Comparison of ENCODE assay signal across 30 mouse cellular contexts in the genomic region with DNA sequence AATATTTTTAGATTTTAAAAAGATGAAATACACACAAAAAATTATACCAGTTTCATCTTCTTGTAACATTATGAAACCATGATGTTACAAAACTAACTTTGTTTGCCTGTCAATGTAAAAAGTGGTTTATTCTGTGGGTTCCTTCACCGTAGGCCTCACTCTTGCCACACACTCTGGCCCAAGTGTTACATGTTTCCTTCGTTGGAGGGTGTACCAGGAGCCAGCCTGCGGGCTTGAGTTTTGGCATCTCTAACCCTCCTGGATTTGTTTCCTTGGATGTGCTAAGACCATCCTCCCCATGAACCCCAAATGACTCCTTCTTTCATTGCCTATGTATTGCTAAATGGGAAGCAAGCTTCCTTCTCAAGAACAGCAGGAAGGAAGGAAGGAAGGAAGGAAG.
DNase-seq lines count a peak whose midpoint lies in the region; ATAC-seq and TF ChIP-seq lines count a peak whose summit lies in the region.
"Had no signal": no experiment of that assay in that cellular context is flagged by ENCODE, and none has a peak within 500 bp of the region (broad histone marks: within the 10 kb centered on the region; RNA-seq: fewer than 3 reads in every experiment).

No protein-coding gene starts in this region.

- H3K4me2 ChIP-seq in lung, postnatal 0 days (replicated peaks; ENCODE audit: low read depth, low read length): no peak overlapping the region
- H3K4me2 ChIP-seq: embryonic facial prominence, embryonic 15.5 days; forebrain, embryonic 13.5 days; kidney, embryonic 15.5 days; limb, embryonic 12.5 days; liver, embryonic 15.5 days; lung, embryonic 14.5 days; midbrain, embryonic 11.5 days; neural tube, embryonic 13.5 days had no signal

- H3K36me3 ChIP-seq in lung, postnatal 0 days (ENCODE audit: insufficient read depth, low read length): 0 out of 2 replicates have a peak, but pooled peaks cover 7% of the 10 kb centered on the region
- H3K36me3 ChIP-seq: embryonic facial prominence, embryonic 10.5 days; embryonic facial prominence, embryonic 15.5 days; G1E; kidney, embryonic 15.5 days; limb, embryonic 12.5 days; liver, embryonic 15.5 days; neural tube, embryonic 13.5 days had no signal

- H3K27ac ChIP-seq in lung, postnatal 0 days (ENCODE audit: low read length): no peak overlapping the region
- H3K27ac ChIP-seq: embryonic facial prominence, embryonic 10.5 days; embryonic facial prominence, embryonic 15.5 days; forebrain, embryonic 13.5 days; kidney, embryonic 15.5 days; left cerebral cortex, adult 2 months; limb, embryonic 12.5 days; liver, embryonic 15.5 days; macrophage; neural tube, embryonic 13.5 days had no signal

- no peaks in the 10 kb centered on the region for H3K27me3 ChIP-seq in lung, postnatal 0 days (replicated peaks; ENCODE audit: insufficient read depth, low read length)
- H3K27me3 ChIP-seq: embryonic facial prominence, embryonic 15.5 days; kidney, embryonic 15.5 days; limb, embryonic 12.5 days; liver, embryonic 15.5 days; neural tube, embryonic 13.5 days; Patski had no signal

- no peaks in the 10 kb centered on the region for H3K4me1 ChIP-seq in lung, postnatal 0 days (ENCODE audit: insufficient read depth, low read depth, low read length)
- H3K4me1 ChIP-seq: embryonic facial prominence, embryonic 10.5 days; embryonic facial prominence, embryonic 15.5 days; kidney, embryonic 15.5 days; limb, embryonic 12.5 days; liver, embryonic 15.5 days had no signal

- WGBS in lung, postnatal 0 days: 53% methylated on average over 3 of the region's 3 CpGs

- TF ChIP-seq EP300 in lung, postnatal 0 days (IDR thresholded peaks at IDR 0.05): peak; percentile 38

- peak; percentile 32; the same call in 1 of the 2 replicates for ATAC-seq in lung, postnatal 0 days
- peak; percentile 97 for ATAC-seq in granulocyte monocyte progenitor cell, adult 5-6 weeks (replicated peaks; ENCODE audit: poor library complexity, severe bottlenecking)
- ATAC-seq: forebrain, embryonic 13.5 days; hindbrain, embryonic 16.5 days; midbrain, embryonic 16.5 days; Patski had no signal

- no peak for TF ChIP-seq CTCF in lung, postnatal 0 days (IDR thresholded peaks at IDR 0.05)

- H3K9me3 ChIP-seq in lung, postnatal 0 days (ENCODE audit: low read length): no peaks in the 10 kb centered on the region
- H3K9me3 ChIP-seq: embryonic facial prominence, embryonic 10.5 days; embryonic facial prominence, embryonic 15.5 days; forebrain, embryonic 13.5 days; G1E; kidney, embryonic 15.5 days; limb, embryonic 12.5 days; liver, embryonic 15.5 days; neural tube, embryonic 13.5 days had no signal

- no peak overlapping the region for H3K4me3 ChIP-seq in lung, postnatal 0 days (ENCODE audit: low read depth, low read length)
- H3K4me3 ChIP-seq: embryonic facial prominence, embryonic 10.5 days; embryonic facial prominence, embryonic 15.5 days; forebrain, embryonic 13.5 days; kidney, embryonic 15.5 days; left cerebral cortex, adult 2 months; limb, embryonic 12.5 days; liver, embryonic 15.5 days; myocyte; neural tube, embryonic 13.5 days had no signal

- no peak overlapping the region for H3K9ac ChIP-seq in lung, postnatal 0 days (replicated peaks; ENCODE audit: low read depth)
- H3K9ac ChIP-seq: embryonic facial prominence, embryonic 15.5 days; forebrain, embryonic 13.5 days; kidney, embryonic 15.5 days; limb, embryonic 12.5 days; liver, embryonic 15.5 days; lung, embryonic 14.5 days; neural tube, embryonic 13.5 days had no signal

- peak; percentile 25 for DNase-seq in adrenal gland, adult 2 months
- no peak for DNase-seq in adrenal gland, adult (ENCODE audit: inconsistent age in 2 of 2, low spot score in 1 of 2)
- peak; percentile 45 for DNase-seq in lung, postnatal 0 days (ENCODE audit: low spot score)
- no peak for DNase-seq in lung, postnatal 25 days (ENCODE audit: low spot score)
- no peak for DNase-seq in layer of hippocampus, adult 9-10 months (ENCODE audit: low spot score)
- no peak for DNase-seq in spleen, postnatal 36 days (ENCODE audit: low spot score in 2 of 2)
- DNase-seq: adrenal gland, adult 8-10 months; cerebellum, adult 18-20 months; cerebellum, postnatal 14 days; gastrocnemius, postnatal 36 days; heart, postnatal 14 days; kidney, adult 18-20 months; kidney, postnatal 25 days; lung, embryonic 14.5 days had no signal

Comparison
In these comparisons a context has a peak if more than half of its experiments do, and no peak if none do; other contexts are left out.
1. DNase-seq: peak in adrenal gland, adult 2 months (single experiment) and lung, postnatal 0 days (single experiment); none in adrenal gland, adult (0 of 2), lung, postnatal 25 days (single experiment), layer of hippocampus, adult 9-10 months (single experiment) and spleen, postnatal 36 days (0 of 2).